Mouse (Mus musculus): Measurements from ENCODE around the gene Lamp1. TPM values are rescaled to one million over a fixed set of nuclear protein-coding genes. Genes with fewer than 3 reads are reported as not detected.

The Lamp1 gene
- polyA plus RNA-seq, 1 experiment from 2014 or later = 305 TPM

- 41% methylated on average over 18 of the region's 18 CpGs for whole genome bisulfite sequencing
- Histone ChIP-seq H3K4me2 (peak overlapping the region; percentile 18), H3K27ac (replicated peaks) (peak overlapping the region; percentile 82), H3K27me3 (replicated peaks) (no peaks in the 10 kb centered on the region), H3K4me3 (no peak overlapping the region), H3K36me3 (peaks cover 46% of the 10 kb centered on the region), H3K4me1 (peaks cover 36% of the 10 kb centered on the region), H3K9me3 (no peaks in the 10 kb centered on the region), H3K9ac (peak overlapping the region; percentile 48; the same call in 1 of the 2 replicates)
- no peak for ATAC-seq (ENCODE audit: extremely low read depth, insufficient number of reproducible peaks, low FRiP score, low TSS enrichment)
These were observed 22.1 kb downstream of the Lamp1 start for GRCm38 (mm10) chr8:13180911-13181690.

- Histone ChIP-seq H3K4me3 (no peak overlapping the region), H3K4me2 (peak overlapping the region; percentile 18; the same call in 1 of the 2 replicates), H3K4me1 (peaks cover 36% of the 10 kb centered on the region), H3K9me3 (no peaks in the 10 kb centered on the region), H3K9ac (0 out of 2 replicates have a peak overlapping the region, but pooled peaks have one; percentile 1), H3K27ac (replicated peaks) (peak overlapping the region; percentile 82), H3K36me3 (peaks cover 40% of the 10 kb centered on the region), H3K27me3 (replicated peaks) (no peaks in the 10 kb centered on the region)
- WGBS = 25% methylated on average over 2 of the region's 2 CpGs
- no peak for ATAC-seq (ENCODE audit: extremely low read depth, insufficient number of reproducible peaks, low FRiP score, low TSS enrichment)
These were observed 22.7 kb downstream of the Lamp1 start for GRCm38 (mm10) chr8:13181691-13181976.

- Histone ChIP-seq H3K4me2 (no peak overlapping the region), H3K4me3 (no peak overlapping the region), H3K36me3 (peaks cover 30% of the 10 kb centered on the region), H3K9ac (no peak overlapping the region), H3K27ac (replicated peaks) (no peak overlapping the region), H3K27me3 (replicated peaks) (no peaks in the 10 kb centered on the region), H3K4me1 (peaks cover 7% of the 10 kb centered on the region), H3K9me3 (no peaks in the 10 kb centered on the region)
- ATAC-seq (ENCODE audit: extremely low read depth, insufficient number of reproducible peaks, low FRiP score, low TSS enrichment) = no peak
- 74% methylated on average over 8 of the region's 8 CpGs for WGBS
These were observed 27.9 kb downstream of the Lamp1 start for GRCm38 (mm10) chr8:13186819-13187218.

- Histone ChIP-seq H3K4me2 (no peak overlapping the region), H3K9ac (no peak overlapping the region), H3K27me3 (replicated peaks) (no peaks in the 10 kb centered on the region), H3K27ac (replicated peaks) (no peak overlapping the region), H3K36me3 (peaks cover 30% of the 10 kb centered on the region), H3K4me3 (no peak overlapping the region), H3K4me1 (peaks cover 3% of the 10 kb centered on the region), H3K9me3 (no peaks in the 10 kb centered on the region)
- no peak for ATAC-seq (ENCODE audit: extremely low read depth, insufficient number of reproducible peaks, low FRiP score, low TSS enrichment)
- WGBS = 80% methylated on average over 9 of the region's 9 CpGs
These were observed 28.3 kb downstream of the Lamp1 start for GRCm38 (mm10) chr8:13187229-13187628.

DNA sequence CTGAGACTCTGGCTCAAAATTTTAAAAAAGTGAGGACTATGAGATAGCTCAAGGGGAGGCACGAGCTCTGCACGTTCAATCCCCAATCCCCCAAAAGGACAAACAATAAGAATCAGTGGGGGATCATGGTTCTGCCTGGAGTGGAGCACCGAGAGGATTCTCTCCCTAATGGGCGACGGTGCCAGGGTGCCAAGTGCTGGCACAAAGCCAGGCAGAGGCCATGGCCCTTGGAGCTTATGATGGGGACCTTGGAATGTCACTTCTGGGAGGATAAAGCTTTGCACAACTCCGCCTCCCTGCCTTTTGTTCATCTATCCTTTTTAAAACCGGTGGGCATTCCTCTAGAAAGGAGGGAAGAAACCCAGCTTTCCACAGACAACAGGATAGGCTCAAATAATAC lies 28.7 kb downstream of the Lamp1 start:
- H3K9ac ChIP-seq = no peak overlapping the region

GRCm38 (mm10) chr8:13188052-13188555 lies 29.1 kb downstream of the Lamp1 start:
- Histone ChIP-seq H3K4me2 (no peak overlapping the region), H3K9me3 (no peaks in the 10 kb centered on the region), H3K27me3 (replicated peaks) (no peaks in the 10 kb centered on the region), H3K27ac (replicated peaks) (no peak overlapping the region), H3K4me3 (no peak overlapping the region), H3K4me1 (no peaks in the 10 kb centered on the region), H3K9ac (no peak overlapping the region), H3K36me3 (peaks cover 26% of the 10 kb centered on the region)
- WGBS = 87% methylated on average over 13 of the region's 13 CpGs
- ATAC-seq (ENCODE audit: extremely low read depth, insufficient number of reproducible peaks, low FRiP score, low TSS enrichment) = no peak

More for the DNA sequence above, 28.7 kb downstream of the Lamp1 start:
- Histone ChIP-seq H3K27me3 (replicated peaks) (no peaks in the 10 kb centered on the region), H3K27ac (replicated peaks) (no peak overlapping the region), H3K4me3 (no peak overlapping the region), H3K4me1 (no peaks in the 10 kb centered on the region), H3K36me3 (peaks cover 30% of the 10 kb centered on the region), H3K9me3 (no peaks in the 10 kb centered on the region), H3K4me2 (no peak overlapping the region)
- no peak for ATAC-seq (ENCODE audit: extremely low read depth, insufficient number of reproducible peaks, low FRiP score, low TSS enrichment)
- 77% methylated on average over 7 of the region's 7 CpGs for WGBS

- Histone ChIP-seq H3K4me2 (no peak overlapping the region), H3K9ac (no peak overlapping the region), H3K27me3 (replicated peaks) (no peaks in the 10 kb centered on the region), H3K4me1 (no peaks in the 10 kb centered on the region), H3K9me3 (no peaks in the 10 kb centered on the region), H3K27ac (replicated peaks) (no peak overlapping the region), H3K36me3 (peaks cover 26% of the 10 kb centered on the region), H3K4me3 (no peak overlapping the region)
- 78% methylated on average over 1 of the region's 1 CpGs for WGBS
- no peak for ATAC-seq (ENCODE audit: extremely low read depth, insufficient number of reproducible peaks, low FRiP score, low TSS enrichment)
These were observed 29.9 kb downstream of the Lamp1 start for GRCm38 (mm10) chr8:13188857-13189256.

DNA sequence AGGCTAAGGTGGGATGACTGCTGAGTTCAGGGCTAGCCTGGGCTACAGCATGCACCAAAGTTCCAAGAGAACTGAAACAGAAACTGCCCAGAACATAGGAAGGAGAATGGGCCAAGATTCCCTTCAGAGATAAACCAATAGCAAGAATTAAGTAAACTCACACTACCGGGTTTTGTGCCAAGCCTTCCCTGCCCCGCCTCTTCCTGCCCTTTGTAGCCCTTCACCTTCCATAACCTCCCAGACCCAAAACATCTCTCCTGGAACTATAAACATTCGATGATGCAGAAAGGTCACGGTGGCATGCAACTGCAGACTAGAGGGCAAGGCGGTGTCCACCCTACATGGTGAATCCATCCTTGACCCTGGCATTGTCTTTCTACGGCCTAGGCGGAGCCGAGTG lies 31.3 kb downstream of the Lamp1 start:
- ATAC-seq (ENCODE audit: extremely low read depth, insufficient number of reproducible peaks, low FRiP score, low TSS enrichment) = no peak
- H3K4me2 ChIP-seq = no peak overlapping the region
- WGBS = 90% methylated on average over 8 of the region's 8 CpGs
- no peak overlapping the region for H3K9ac ChIP-seq
- H3K9me3 ChIP-seq = no peaks in the 10 kb centered on the region
- peaks cover 21% of the 10 kb centered on the region for H3K36me3 ChIP-seq
- H3K4me3 ChIP-seq = no peak overlapping the region
- H3K27me3 ChIP-seq (replicated peaks) = no peaks in the 10 kb centered on the region
- H3K4me1 ChIP-seq = no peaks in the 10 kb centered on the region
- no peak overlapping the region for H3K27ac ChIP-seq (replicated peaks)

DNA sequence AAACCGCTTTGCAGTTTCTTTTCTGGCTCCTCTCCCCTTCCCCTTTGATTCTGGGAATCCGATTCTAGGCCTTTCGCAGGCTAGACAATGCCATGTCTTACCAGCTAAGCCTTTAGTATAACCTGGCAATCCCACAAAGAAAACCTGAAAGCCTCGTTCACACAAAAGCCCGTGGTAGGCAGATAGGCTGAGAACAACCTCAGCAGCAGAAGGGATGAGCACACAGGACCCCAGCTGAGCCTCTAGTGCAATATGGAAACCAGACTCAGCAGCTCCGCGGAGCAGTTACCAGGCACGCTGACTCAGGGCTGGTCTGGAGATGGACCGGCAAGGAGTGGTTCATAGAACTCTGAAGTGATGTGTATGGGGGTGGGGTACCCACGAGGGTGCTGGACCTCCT lies 35.9 kb downstream of the Lamp1 start:
- Histone ChIP-seq H3K27ac (replicated peaks) (no peak overlapping the region), H3K27me3 (replicated peaks) (peaks cover 19% of the 10 kb centered on the region), H3K4me2 (no peak overlapping the region), H3K36me3 (peaks cover 7% of the 10 kb centered on the region; the same call in 1 of the 2 replicates), H3K9ac (no peak overlapping the region; the same call in 1 of the 2 replicates), H3K4me3 (no peak overlapping the region), H3K4me1 (peaks cover 9% of the 10 kb centered on the region; the same call in 1 of the 2 replicates), H3K9me3 (no peaks in the 10 kb centered on the region)
- no peak for ATAC-seq (ENCODE audit: extremely low read depth, insufficient number of reproducible peaks, low FRiP score, low TSS enrichment)
- 53% methylated on average over 10 of the region's 10 CpGs for WGBS

DNA sequence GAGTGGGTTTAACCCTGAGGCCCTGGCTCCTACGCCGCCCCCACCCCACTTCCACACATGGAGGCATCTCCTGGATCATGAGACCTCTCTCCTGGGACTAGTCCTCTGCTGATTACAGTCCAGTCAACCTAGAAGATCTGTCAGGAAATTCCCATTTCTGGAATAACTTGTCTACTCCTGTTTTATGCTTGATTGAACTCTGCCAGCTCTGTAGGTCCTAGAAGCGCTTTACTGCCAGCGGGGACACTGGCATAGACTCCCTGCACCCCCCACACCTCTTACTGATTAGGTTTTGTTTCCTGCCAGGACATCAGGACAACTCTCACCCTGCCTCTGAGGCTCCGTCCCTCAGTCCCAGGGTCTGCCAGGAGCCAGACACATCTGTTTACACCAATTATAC lies 38.5 kb downstream of the Lamp1 start:
- Histone ChIP-seq H3K27ac (replicated peaks) (no peak overlapping the region), H3K4me1 (peaks cover 21% of the 10 kb centered on the region), H3K4me3 (no peak overlapping the region), H3K9me3 (no peaks in the 10 kb centered on the region), H3K27me3 (replicated peaks) (peaks cover 41% of the 10 kb centered on the region), H3K9ac (0 out of 2 replicates have a peak overlapping the region, but pooled peaks have one; percentile 28), H3K36me3 (0 out of 2 replicates have a peak, but pooled peaks cover 3% of the 10 kb centered on the region), H3K4me2 (no peak overlapping the region)
- ATAC-seq (ENCODE audit: extremely low read depth, insufficient number of reproducible peaks, low FRiP score, low TSS enrichment) = no peak
- 89% methylated on average over 5 of the region's 5 CpGs for WGBS

DNA sequence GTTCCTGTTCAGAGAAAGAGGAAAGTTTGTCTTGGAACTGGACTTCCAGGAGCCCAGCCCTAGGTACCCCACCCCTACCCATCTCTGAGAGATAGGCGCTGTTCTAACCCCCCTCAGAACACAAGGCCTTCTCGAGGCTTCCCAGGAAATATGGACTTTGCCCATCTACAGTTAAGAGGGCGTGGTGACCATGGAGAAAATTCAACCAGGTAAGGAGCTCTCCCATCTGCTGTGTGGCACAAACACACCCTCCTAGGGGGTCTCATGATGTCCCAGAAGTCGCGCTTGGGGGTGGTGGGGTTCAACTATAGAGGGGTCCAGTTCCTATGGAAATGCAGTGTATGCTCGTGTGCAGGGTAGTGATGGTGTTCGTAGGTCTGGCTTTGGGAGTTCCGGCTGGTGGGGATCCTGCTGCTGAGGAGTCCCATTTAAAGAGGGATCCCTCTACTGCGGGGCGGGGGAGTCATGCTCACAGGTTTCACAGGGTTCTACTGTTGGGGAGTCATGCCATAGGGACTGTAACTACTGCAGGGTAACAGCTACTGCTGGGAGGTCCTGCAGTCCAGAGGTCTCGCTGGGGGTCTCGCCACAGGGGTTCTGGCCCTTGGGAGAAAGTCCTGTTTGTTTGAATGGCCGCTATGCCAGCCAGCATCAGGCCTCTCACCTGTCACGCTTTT lies 40.6 kb downstream of the Lamp1 start:
- peaks cover 44% of the 10 kb centered on the region for H3K27me3 ChIP-seq (replicated peaks)
- H3K36me3 ChIP-seq = 0 out of 2 replicates have a peak, but pooled peaks cover 3% of the 10 kb centered on the region
- WGBS = 34% methylated on average over 14 of the region's 14 CpGs
- no peaks in the 10 kb centered on the region for H3K9me3 ChIP-seq
- H3K4me2 ChIP-seq = peak overlapping the region; percentile 89
- no peak overlapping the region for H3K27ac ChIP-seq (replicated peaks)
- peak overlapping the region; percentile 89 for H3K4me3 ChIP-seq
- peak overlapping the region; percentile 89 for H3K9ac ChIP-seq
- H3K4me1 ChIP-seq = peaks cover 22% of the 10 kb centered on the region
- no peak for ATAC-seq (ENCODE audit: extremely low read depth, insufficient number of reproducible peaks, low FRiP score, low TSS enrichment)

Data from heart, embryonic 13.5 days (tissue).